Mouse (Mus musculus) MEL (cell line): ENCODE measurements around the gene H2-Ke6. TPM values are rescaled to one million over a fixed set of nuclear protein-coding genes. Genes with fewer than 3 reads are reported as not detected.

Source experiments
- DNase-seq: peaks from one replicate; pipeline ENCODE4 v3.0.0; 2011; ENCODE audit warnings: low read depth, low spot score
- H3K27ac ChIP-seq: 2 replicates; pipeline ENCODE4 v1.5.1; 2012; ENCODE audit warnings: low read depth, mild to moderate bottlenecking, control low read depth, low read length, moderate library complexity; ENCODE audit not compliant: control insufficient read depth
- H3K27me3 ChIP-seq, 2 experiments: fragments of 150-350 bp in 1 of 2; sonication (generic) in 1 of 2; 2 replicates each; pipeline ENCODE4 v1.6.1; 2012; ENCODE audit warnings: low read length in 2 of 2, mild to moderate bottlenecking in 2 of 2, improper control_type of control experiment in 1 of 2, moderate library complexity in 1 of 2; ENCODE audit not compliant: insufficient read depth in 2 of 2, control insufficient read depth in 1 of 2
- H3K36me3 ChIP-seq, 2 experiments: 2 replicates each; pipeline ENCODE4 v1.6.1; 2012 to 2014; ENCODE audit warnings: low read length in 2 of 2, improper control_type of control experiment in 1 of 2, inconsistent platforms in 1 of 2, mild to moderate bottlenecking in 1 of 2; ENCODE audit not compliant: insufficient read depth in 2 of 2, control insufficient read depth in 1 of 2
- H3K4me1 ChIP-seq, 2 experiments: fragments of 150-350 bp in 1 of 2; sonication (generic) in 1 of 2; 2 replicates each; pipeline ENCODE4 v1.6.1; 2012; ENCODE audit warnings: low read length in 2 of 2, improper control_type of control experiment in 1 of 2, mild to moderate bottlenecking in 1 of 2; ENCODE audit not compliant: insufficient read depth in 2 of 2, control insufficient read depth in 1 of 2
- H3K4me3 ChIP-seq, 2 experiments: fragments of 150-350 bp in 1 of 2; sonication (generic) in 1 of 2; 2 replicates each; pipeline ENCODE4 v1.5.1; 2012; ENCODE audit warnings: low read depth in 2 of 2, low read length in 2 of 2, mild to moderate bottlenecking in 2 of 2, moderate library complexity in 2 of 2, control low read depth in 1 of 2, improper control_type of control experiment in 1 of 2; ENCODE audit not compliant: control insufficient read depth in 1 of 2, insufficient read depth in 1 of 2
- H3K79me2 ChIP-seq: 2 replicates; pipeline ENCODE4 v1.6.1; 2012; ENCODE audit warnings: mild to moderate bottlenecking, low read length, moderate library complexity; ENCODE audit not compliant: control insufficient read depth, poor library complexity, insufficient read depth
- H3K9ac ChIP-seq: 2 replicates; pipeline ENCODE4 v1.6.1; 2012; ENCODE audit warnings: low read depth, mild to moderate bottlenecking, control low read depth, low read length, moderate library complexity; ENCODE audit not compliant: control insufficient read depth, poor library complexity, severe bottlenecking
- H3K9me3 ChIP-seq: fragments of 150-350 bp; sonication (generic); replicated peaks from 2 replicates; pipeline ENCODE4 v1.6.1; 2012; ENCODE audit warnings: mild to moderate bottlenecking, low read length, improper control_type of control experiment, moderate library complexity; ENCODE audit not compliant: insufficient read depth
- ELF1 ChIP-seq: IDR thresholded peaks from 2 replicates; pipeline ENCODE4 v1.6.1; 2014; ENCODE audit warnings: low read depth, mild to moderate bottlenecking, inconsistent platforms, low read length, improper control_type of control experiment, moderate library complexity
- JUND ChIP-seq: IDR thresholded peaks from 2 replicates; pipeline ENCODE4 v1.6.1; 2011; ENCODE audit warnings: low read depth, mild to moderate bottlenecking, improper control_type of control experiment, low read length
- KAT2A ChIP-seq: conservative IDR thresholded peaks from 2 replicates; pipeline ENCODE4 v1.6.1; 2012; ENCODE audit warnings: low read depth, low read length, improper control_type of control experiment, inconsistent platforms
- MAX ChIP-seq: IDR thresholded peaks from 2 replicates; pipeline ENCODE4 v1.6.1; 2011; ENCODE audit warnings: low read length, improper control_type of control experiment
- MEF2A ChIP-seq: IDR thresholded peaks from 2 replicates; pipeline ENCODE4 v1.6.1; 2014; ENCODE audit warnings: low read depth, mild to moderate bottlenecking, inconsistent platforms, low read length, improper control_type of control experiment; ENCODE audit not compliant: poor library complexity, insufficient replicate concordance, severe bottlenecking; ENCODE audit errors: extremely low read depth
- MXI1 ChIP-seq: IDR thresholded peaks from 2 replicates; pipeline ENCODE4 v1.6.1; 2011; ENCODE audit warnings: mild to moderate bottlenecking, low read depth, low read length, improper control_type of control experiment
- MYB ChIP-seq: IDR thresholded peaks from 2 replicates; pipeline ENCODE4 v1.6.1; 2011; ENCODE audit warnings: mild to moderate bottlenecking, low read depth, low read length, improper control_type of control experiment
- MYC ChIP-seq: IDR thresholded peaks from 2 replicates; pipeline ENCODE4 v1.6.1; 2011; ENCODE audit warnings: low read depth, mild to moderate bottlenecking, low read length, improper control_type of control experiment, moderate library complexity
- NRF1 ChIP-seq: IDR thresholded peaks from 2 replicates; pipeline ENCODE4 v1.6.1; 2014; ENCODE audit warnings: low read depth, mild to moderate bottlenecking, inconsistent platforms, low read length, improper control_type of control experiment, moderate library complexity; ENCODE audit not compliant: poor library complexity, insufficient read depth, severe bottlenecking
- POLR2AphosphoS5 ChIP-seq: IDR thresholded peaks from 2 replicates; pipeline ENCODE4 v1.6.1; 2012; ENCODE audit warnings: low read depth, borderline replicate concordance, mild to moderate bottlenecking, inconsistent platforms, low read length, moderate library complexity, mixed read lengths
- RCOR1 ChIP-seq: IDR thresholded peaks from 2 replicates; pipeline ENCODE4 v1.6.1; 2012; ENCODE audit warnings: low read depth, mild to moderate bottlenecking, inconsistent platforms, low read length, improper control_type of control experiment
- TBP ChIP-seq: IDR thresholded peaks from 2 replicates; pipeline ENCODE4 v1.8.0; 2011; ENCODE audit warnings: low read depth, low read length, improper control_type of control experiment
- ZC3H11A ChIP-seq: IDR thresholded peaks from 2 replicates; pipeline ENCODE4 v1.6.1; 2012; ENCODE audit warnings: low read depth, mild to moderate bottlenecking, inconsistent platforms, low read length, improper control_type of control experiment
- ZKSCAN1 ChIP-seq: IDR thresholded peaks from 2 replicates; pipeline ENCODE4 v1.6.1; 2012; ENCODE audit warnings: low read depth, mild to moderate bottlenecking, inconsistent platforms, low read length, improper control_type of control experiment, moderate library complexity
- polyA plus RNA-seq, 2 experiments: library from polyadenylated mRNA; stranded (reverse) in 1 of 2; unstranded in 1 of 2; fragments of >175 nt in 1 of 2; fragments of >200 nt in 1 of 2; gene quantifications; 2 replicates each; pipeline versions ENCODE4 v1.2.1 to v1.2.4; 2012; ENCODE audit warnings: low replicate concordance in 2 of 2, low read depth in 1 of 2; ENCODE audit not compliant: insufficient read length in 2 of 2, insufficient read depth in 1 of 2, missing spikeins in 1 of 2
- total RNA-seq: library from RNA; depleted of rRNA; stranded (reverse); fragments of 300-350 nt; gene quantifications from 2 replicates; pipeline ENCODE4 v1.2.3, GENCODE M21; 2012

Gene H2-Ke6
- total and polyA plus RNA-seq, 3 experiments: 24.1 to 34.4 TPM; not detected in 1

GRCm38 (mm10) chr17:34022987-34023386 is 4.9 kb downstream of the H2-Ke6 start:
- H3K27me3 ChIP-seq: no peaks in the 10 kb centered on the region
- H3K4me3 ChIP-seq: no peak overlapping the region
- TF ChIP-seq MXI1 (no peak), MYB (no peak), POLR2AphosphoS5 (no peak)
- H3K27ac ChIP-seq: no peak overlapping the region
- H3K4me1 ChIP-seq: peaks cover 0 to 16% of the 10 kb centered on the region in 2 experiments; a peak in 2 of 4 replicates
- H3K9me3 ChIP-seq: no peaks in the 10 kb centered on the region
- no peak for DNase-seq
- peaks cover 0 to 7% of the 10 kb centered on the region in 2 experiments; a peak in 2 of 4 replicates for H3K36me3 ChIP-seq
- no peak overlapping the region for H3K9ac ChIP-seq
- peaks cover 16% of the 10 kb centered on the region for H3K79me2 ChIP-seq

- H3K27me3 ChIP-seq: no peaks in the 10 kb centered on the region
- H3K4me1 ChIP-seq: peaks cover 0 to 16% of the 10 kb centered on the region in 2 experiments; a peak in 2 of 4 replicates
- peaks cover 0 to 7% of the 10 kb centered on the region in 2 experiments; a peak in 2 of 4 replicates for H3K36me3 ChIP-seq
- TF ChIP-seq MYC (no peak), KAT2A (no peak), RCOR1 (no peak), JUND (no peak), ELF1 (no peak), NRF1 (no peak), ZC3H11A (no peak), TBP (no peak), ZKSCAN1 (no peak), MAX (no peak), MEF2A (no peak), POLR2AphosphoS5 (no peak)
- H3K79me2 ChIP-seq: peaks cover 13% of the 10 kb centered on the region
- no peak overlapping the region for H3K9ac ChIP-seq
- no peak overlapping the region for H3K27ac ChIP-seq
- no peak for DNase-seq
- no peak overlapping the region for H3K4me3 ChIP-seq
- H3K9me3 ChIP-seq: no peaks in the 10 kb centered on the region
These were observed 5.5 kb downstream of the H2-Ke6 start for GRCm38 (mm10) chr17:34022414-34022783.
